Mouse (Mus musculus): Measurements from ENCODE around the gene Tpx2.
A peak's percentile ranks its signal among the peaks of the same experiment; 100 is the strongest.

Tpx2 gene

GRCm38 (mm10) chr2:152820369-152820768 is 27.4 kb upstream of the Tpx2 start:
- DNase-seq: peak; percentile 71 to 84

DNA sequence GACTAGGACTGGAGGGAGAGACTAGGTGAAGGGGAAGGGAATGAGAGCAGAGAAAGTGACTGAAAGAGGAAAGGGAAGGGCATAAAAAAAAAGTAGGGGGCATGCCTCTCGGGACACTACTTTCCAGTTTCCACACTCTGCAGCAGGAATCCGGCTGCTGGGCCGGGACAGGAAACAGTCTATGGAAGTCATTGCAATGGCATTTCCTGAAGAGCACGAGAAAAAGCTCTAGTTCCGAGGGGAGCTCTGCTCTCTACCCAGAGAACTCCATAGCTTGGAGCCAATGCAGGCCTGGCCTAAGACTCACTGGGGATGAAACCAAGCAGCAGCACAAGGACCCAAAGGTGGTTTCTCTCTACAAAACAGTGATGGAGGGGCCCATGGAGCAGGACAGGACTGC is 26.7 kb upstream of the Tpx2 start:
- DNase-seq: peak; percentile 73 to 86

- DNase-seq: no peak
Measured at GRCm38 (mm10) chr2:152821566-152821965, 26.2 kb upstream of the Tpx2 start.

GRCm38 (mm10) chr2:152823770-152824169 is 24.0 kb upstream of the Tpx2 start:
- no peak for DNase-seq

- DNase-seq: no peak
Measured at GRCm38 (mm10) chr2:152824438-152825167, 23.2 kb upstream of the Tpx2 start.

DNA sequence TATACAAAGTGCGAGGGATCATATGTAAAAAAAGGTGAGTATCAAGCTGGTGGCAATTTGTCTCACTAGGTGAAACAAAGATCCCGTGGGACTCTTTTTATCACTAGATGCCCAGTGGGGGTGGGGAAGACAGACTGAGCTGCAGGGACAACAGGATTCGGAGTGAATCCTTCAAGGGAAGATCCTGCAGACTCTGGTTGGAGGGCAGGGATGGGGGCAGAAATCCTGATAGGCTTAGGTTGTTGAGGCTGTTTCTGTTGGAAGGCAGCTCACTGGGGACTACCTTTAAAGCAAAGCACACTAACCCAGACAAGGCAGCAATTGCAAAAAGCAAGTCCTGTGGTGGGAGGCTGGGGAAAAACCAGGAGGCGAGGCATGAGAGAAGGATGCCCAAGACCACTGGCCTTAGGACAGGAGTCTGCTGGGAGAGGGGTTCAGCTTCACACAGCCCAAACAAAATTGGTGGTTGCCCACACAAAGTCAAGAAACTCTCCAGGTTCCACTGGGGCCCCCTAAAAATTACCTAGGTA is 22.5 kb upstream of the Tpx2 start:
- no peak for DNase-seq

GRCm38 (mm10) chr2:152825713-152826112 is 22.1 kb upstream of the Tpx2 start:
- no peak for DNase-seq

- DNase-seq: no peak
Measured at GRCm38 (mm10) chr2:152826481-152826880, 21.3 kb upstream of the Tpx2 start.

GRCm38 (mm10) chr2:152827321-152828010 is 20.3 kb upstream of the Tpx2 start:
- DNase-seq: peak in 1 of 2 experiments; percentile 40

GRCm38 (mm10) chr2:152828011-152828370 is 19.8 kb upstream of the Tpx2 start:
- DNase-seq: peak in 1 of 2 experiments; percentile 48

GRCm38 (mm10) chr2:152828532-152828931 is 19.2 kb upstream of the Tpx2 start:
- peak in 1 of 2 experiments; percentile 40 for DNase-seq

DNA sequence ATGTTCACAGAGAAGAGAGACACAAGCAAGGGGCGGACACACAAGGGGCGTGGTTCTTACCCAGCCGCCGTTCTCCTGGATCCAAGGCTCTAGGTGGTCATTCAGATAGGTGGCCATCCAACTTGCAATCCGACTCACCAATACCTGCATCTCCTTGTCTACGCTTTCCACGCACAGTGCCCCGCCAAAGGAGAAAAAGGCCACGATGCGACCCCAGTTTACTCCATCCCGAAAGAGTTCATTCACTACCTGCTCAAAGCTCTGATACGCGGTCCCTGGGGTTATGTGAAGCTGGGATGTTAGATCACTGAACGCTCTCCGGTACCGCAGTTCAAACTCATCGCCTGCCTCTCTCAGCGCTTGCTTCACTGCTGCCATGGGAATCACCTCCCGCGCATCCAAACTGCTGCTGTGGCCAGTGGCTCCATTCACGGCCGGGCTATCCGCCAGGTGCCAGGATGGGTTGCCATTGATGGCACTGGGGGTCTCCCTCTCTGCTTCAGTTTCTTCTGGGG is 18.3 kb upstream of the Tpx2 start:
- DNase-seq: peak in 1 of 2 experiments; percentile 44

- DNase-seq: peak; percentile 95
Measured at GRCm38 (mm10) chr2:152830021-152830921, 17.5 kb upstream of the Tpx2 start.

DNA sequence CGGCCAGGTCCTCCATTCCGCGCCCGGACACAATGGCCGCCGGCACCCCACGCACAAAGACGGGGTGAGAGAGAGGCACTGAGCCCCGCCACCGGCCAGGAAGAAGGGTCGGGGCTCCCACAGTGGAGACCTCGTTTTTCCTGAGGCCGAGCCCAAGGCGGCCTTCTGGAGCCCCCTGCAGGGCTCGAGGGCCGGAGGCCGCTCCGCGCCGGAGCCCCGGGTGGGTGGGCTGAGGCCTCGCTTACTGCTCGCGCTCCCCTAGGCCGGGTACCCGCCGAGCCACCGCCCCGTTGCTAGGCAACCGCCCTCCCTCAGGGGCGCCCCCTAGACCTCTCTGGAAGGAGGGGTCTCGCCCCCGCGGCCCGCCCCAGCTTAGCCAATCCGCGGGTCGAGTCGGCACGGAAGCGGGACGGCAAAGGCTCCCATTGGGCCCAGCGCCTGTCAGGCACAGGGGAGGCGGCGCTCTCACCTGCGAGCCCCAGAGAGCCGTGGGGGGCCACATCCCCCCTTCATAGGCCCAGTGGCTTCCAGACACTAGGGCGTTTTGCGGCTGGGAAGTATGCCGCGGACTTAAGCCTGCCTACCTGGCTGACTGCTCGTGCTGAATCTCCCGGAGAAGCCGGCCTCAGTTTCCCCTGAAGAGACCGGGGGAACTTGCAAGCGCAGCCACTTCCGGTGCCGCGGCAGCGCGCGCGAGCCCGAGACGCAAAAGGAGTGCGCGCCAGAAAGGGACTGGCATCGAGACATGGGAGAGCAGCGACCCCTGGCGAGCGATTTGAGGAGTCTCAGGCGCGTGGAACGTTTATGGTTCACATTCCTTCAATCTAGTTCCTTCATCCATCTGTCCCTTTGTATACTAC is 16.5 kb upstream of the Tpx2 start, which contains the start of gene Bcl2l1:
Bcl2l1 (minus strand) TSS at position 710 of the 860 bp plus-strand sequence.
- DNase-seq: peak; percentile 98 to 99

DNA sequence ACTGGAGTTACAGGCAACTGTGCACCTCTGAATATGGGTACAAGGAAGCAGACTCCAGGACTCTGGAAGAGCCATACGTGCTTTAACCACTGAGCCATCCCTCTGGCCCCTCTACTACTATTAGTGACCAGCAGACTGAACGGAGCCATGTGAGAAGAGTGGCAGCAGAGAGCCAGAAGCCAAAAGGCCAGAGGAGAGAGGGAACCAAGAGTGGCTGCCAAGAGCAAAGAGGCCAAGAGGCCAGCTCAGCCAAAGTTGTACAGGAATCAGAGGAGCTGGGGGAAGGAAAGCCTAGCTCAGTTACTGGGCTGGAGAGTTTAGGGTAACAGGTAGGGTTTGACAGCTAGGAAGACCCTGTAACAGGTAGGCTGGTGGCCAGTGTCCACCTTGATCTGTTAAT is 8.5 kb upstream of the Tpx2 start:
- no peak for DNase-seq

- DNase-seq: no peak
Measured at GRCm38 (mm10) chr2:152842741-152843140, 5.0 kb upstream of the Tpx2 start.

DNA sequence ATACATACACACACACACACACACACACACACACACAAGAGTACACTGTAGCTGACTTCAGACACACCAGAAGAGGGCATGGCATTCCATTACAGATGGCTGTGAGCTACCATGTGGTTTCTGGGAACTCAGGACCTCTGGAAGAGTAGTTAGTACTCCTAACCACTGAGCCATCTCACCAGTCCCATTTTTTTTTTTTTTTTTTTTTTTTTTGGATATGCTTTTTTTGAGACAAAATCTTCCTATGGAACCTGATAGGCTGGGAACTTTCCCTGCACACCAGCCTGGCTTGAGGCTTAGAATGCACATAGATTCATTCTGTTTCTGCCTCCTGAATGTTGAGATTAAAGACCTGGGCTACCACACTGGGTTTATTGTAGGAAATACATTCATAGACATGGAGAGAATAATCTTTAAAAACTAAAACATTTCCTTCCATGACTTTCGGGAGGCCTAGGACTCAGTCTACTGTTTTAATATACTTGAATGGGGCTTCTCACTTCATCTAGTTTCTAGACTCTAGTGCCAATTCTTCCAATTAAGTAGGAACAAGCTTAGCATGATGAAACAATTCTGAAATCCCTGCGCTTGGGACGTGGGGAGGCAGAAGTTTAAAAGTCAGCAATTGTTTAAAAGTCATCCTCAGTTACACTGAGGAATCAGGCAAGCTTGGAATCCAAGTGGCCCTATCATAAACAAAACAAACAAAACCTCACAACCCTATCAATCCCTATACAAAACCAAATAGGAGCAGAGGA is 528 bp upstream of the Tpx2 start:
- no peak for DNase-seq

GRCm38 (mm10) chr2:152848466-152848865 is 702 bp downstream of the Tpx2 start:
- no peak for DNase-seq

DNA sequence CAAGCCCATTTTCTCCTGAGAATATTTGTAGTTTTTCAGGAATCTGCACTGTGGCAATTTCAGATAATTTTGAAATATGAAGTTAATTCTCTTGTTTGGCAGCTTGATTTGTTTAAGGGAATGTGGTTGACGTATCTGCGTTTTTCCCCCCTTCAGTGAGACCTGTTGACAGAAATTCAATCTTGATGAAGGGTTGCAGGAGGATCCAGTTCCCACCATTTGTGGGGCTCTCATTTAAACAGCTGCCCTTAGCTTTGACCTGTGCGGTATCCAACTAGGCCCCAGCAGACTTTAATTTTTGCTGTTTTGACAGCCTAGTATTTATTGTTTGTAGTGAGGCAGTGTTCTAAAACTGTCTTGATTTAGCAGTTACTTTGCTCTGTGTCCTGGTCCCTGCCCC is 11.7 kb downstream of the Tpx2 start:
- no peak for DNase-seq

DNA sequence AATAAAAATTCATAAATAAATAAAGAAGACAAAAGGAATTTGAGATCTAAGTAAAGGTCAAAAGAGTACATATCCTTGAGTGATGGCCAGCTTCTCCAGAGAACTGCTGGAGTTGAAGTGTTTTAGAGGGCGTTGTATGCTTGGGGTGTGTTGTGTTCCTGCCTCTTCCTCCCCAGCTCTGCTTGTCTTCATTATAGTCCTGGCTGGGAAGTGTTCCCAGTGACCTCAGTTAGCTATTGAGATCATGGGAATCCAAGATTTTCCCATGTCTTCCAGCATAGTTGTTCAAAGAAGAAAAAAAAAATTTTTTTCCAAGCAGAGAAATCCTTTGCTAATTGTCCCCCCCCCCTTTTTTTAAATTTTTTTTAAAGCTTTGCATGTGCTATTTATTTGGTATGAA is 14.1 kb downstream of the Tpx2 start:
- DNase-seq: no peak

DNA sequence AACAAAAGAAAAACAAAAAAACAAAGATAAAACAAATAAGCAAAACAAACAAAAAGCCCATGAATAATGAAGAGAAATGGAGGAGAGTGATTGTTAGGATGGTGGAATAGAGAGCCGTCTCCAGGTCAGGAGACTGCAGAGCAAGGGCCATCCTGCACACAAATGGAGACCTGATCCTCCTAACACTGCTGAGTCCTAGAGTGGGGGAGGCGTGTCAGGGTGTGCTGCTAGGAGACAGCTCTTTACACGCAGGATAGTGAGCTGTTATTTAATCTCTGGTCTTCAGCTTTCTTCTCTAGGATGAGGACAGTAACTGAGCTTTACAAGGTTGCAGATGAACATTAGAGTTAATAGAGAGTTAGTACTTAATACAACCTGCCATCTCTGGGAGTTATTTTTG is 14.9 kb downstream of the Tpx2 start:
- DNase-seq: no peak
